Mouse (Mus musculus): Measurements from ENCODE around the gene Sipa1l3. TPM values are rescaled to one million over a fixed set of nuclear protein-coding genes. Genes with fewer than 3 reads are reported as not detected.

Gene Sipa1l3
- polyA plus RNA-seq, 1 experiment: 93.0 TPM

GRCm38 (mm10) chr7:29271687-29272465 lies 246.6 kb downstream of the Sipa1l3 start:
- Histone ChIP-seq H3K4me3 (ENCODE audit: control insufficient read depth, insufficient read depth, low read length) (no peak overlapping the region), H3K36me3 (ENCODE audit: control insufficient read depth, insufficient read depth, low read length) (peaks cover 4% of the 10 kb centered on the region; the same call in 1 of the 2 replicates), H3K4me1 (replicated peaks; ENCODE audit: control insufficient read depth, insufficient read depth, low read length) (peaks cover 21% of the 10 kb centered on the region), H3K27me3 (ENCODE audit: control insufficient read depth, insufficient read depth, low read length) (no peaks in the 10 kb centered on the region), H3K27ac (ENCODE audit: control insufficient read depth, insufficient read depth, low read length) (peak overlapping the region; percentile 40; the same call in 1 of the 2 replicates)
- TF ChIP-seq CTCF (IDR thresholded peaks at IDR 0.05; ENCODE audit: borderline replicate concordance, control insufficient read depth, extremely low read depth, insufficient read depth, low read length, poor library complexity) (no peak), POLR2A (IDR thresholded peaks at IDR 0.05; ENCODE audit: control insufficient read depth, extremely low read depth, insufficient read depth, low read length, poor library complexity) (no peak)
- whole genome bisulfite sequencing: 86% methylated on average over 8 of the region's 8 CpGs
- no peak for DNase-seq

DNA sequence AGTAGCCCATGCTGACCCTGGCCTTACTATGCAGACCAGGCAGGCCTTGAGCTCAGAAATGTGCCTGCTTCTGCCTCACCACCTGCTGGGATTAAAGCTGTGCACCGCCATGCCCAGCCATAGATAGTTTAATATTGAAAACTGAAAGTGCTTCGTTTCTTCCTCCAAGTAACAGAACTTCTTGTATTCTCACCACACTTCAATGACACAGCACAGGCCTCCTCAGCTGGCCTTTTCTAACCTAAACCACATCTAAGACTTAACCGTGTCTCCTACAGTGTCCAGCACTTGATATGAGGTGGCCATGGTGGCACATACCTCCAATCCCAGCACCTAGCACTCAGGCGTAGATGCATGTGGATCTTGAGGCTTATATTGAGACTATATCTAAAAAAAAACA lies 248.0 kb downstream of the Sipa1l3 start:
- Histone ChIP-seq H3K36me3 (ENCODE audit: control insufficient read depth, insufficient read depth, low read length) (peaks cover 4% of the 10 kb centered on the region; the same call in 1 of the 2 replicates), H3K4me3 (ENCODE audit: control insufficient read depth, insufficient read depth, low read length) (no peak overlapping the region), H3K27ac (ENCODE audit: control insufficient read depth, insufficient read depth, low read length) (peak overlapping the region; percentile 26; the same call in 1 of the 2 replicates), H3K27me3 (ENCODE audit: control insufficient read depth, insufficient read depth, low read length) (no peaks in the 10 kb centered on the region), H3K4me1 (replicated peaks; ENCODE audit: control insufficient read depth, insufficient read depth, low read length) (peaks cover 25% of the 10 kb centered on the region)
- TF ChIP-seq POLR2A (IDR thresholded peaks at IDR 0.05; ENCODE audit: control insufficient read depth, extremely low read depth, insufficient read depth, low read length, poor library complexity) (no peak), CTCF (IDR thresholded peaks at IDR 0.05; ENCODE audit: borderline replicate concordance, control insufficient read depth, extremely low read depth, insufficient read depth, low read length, poor library complexity) (no peak)
- WGBS: 19% methylated on average over 4 of the region's 4 CpGs
- DNase-seq: no peak

Other genes with a start within 250 kb of the Sipa1l3 start
- 426 and 460 TPM in 2 replicates for gene Spint2, start 236.7 kb downstream of the Sipa1l3 start, polyA plus RNA-seq (2012; rRNA removed)
- gene Ppp1r14a, start 229.3 kb downstream of the Sipa1l3 start, polyA plus RNA-seq (2012; rRNA removed): 5.4 and 5.8 TPM in 2 replicates
- gene Dpf1, start 214.7 kb downstream of the Sipa1l3 start, polyA plus RNA-seq (2012; rRNA removed): 1.6 and 1.8 TPM in 2 replicates
- gene Catsperg2, start 208.4 kb upstream of the Sipa1l3 start, polyA plus RNA-seq (2012; rRNA removed): 0.13 TPM in 1 of 2 replicates, not detected in the other
- 8.6 and 9.0 TPM in 2 replicates for gene Zfp84, start 249.9 kb upstream of the Sipa1l3 start, polyA plus RNA-seq (2012; rRNA removed)

Data from thymus, adult 2 months (tissue).